8 mouse cellular contexts compared by ENCODE assay signal in the genomic region with DNA sequence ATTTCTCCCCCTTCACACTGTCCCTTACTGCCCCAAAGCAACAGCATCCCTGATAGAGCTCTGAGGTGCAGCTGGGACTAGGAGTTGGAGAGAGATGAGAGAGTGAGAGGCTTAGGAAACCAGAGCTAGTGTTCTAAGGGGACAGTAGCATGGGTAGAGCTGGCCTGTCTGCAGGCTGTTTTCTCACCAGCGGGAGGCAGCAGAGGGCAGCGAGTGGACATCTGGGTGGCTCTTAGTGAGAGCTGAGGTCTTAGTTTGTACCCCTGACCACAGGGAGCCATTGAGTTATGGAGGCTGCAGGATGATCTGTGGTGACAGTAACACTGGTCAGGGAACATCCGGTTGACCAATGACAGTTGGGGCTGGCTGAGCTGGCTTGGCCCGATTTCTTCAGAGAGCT.
A peak's percentile ranks its signal among the peaks of the same experiment; 100 is the strongest.
DNase-seq lines count a peak whose midpoint lies in the region; ATAC-seq and TF ChIP-seq lines count a peak whose summit lies in the region.

No protein-coding gene starts in this region.

- no peaks in the 10 kb centered on the region for H3K9me3 ChIP-seq in limb, embryonic 10.5 days (replicated peaks)
- no peaks in the 10 kb centered on the region for H3K9me3 ChIP-seq in midbrain, embryonic 14.5 days (ENCODE audit: control insufficient read depth, low read length)

- peaks cover 42% of the 10 kb centered on the region for H3K36me3 ChIP-seq in limb, embryonic 10.5 days
- no peaks in the 10 kb centered on the region for H3K36me3 ChIP-seq in midbrain, embryonic 14.5 days (ENCODE audit: control insufficient read depth, insufficient read depth, low read length)
- H3K36me3 ChIP-seq in small intestine, adult 2 months (ENCODE audit: control insufficient read depth, insufficient read depth, low read length): no peaks in the 10 kb centered on the region

- TF ChIP-seq CTCF in cortical plate, adult 2 months (IDR thresholded peaks at IDR 0.05; ENCODE audit: extremely low read depth, insufficient read depth, low read length): peak; percentile 83
- peak; percentile 93 for TF ChIP-seq CTCF in small intestine, adult 2 months (IDR thresholded peaks at IDR 0.05; ENCODE audit: extremely low read depth, insufficient read length, insufficient replicate concordance, low read depth, low read length)

- H3K4me3 ChIP-seq in cortical plate, adult 2 months (ENCODE audit: insufficient read depth, low read length): no peak overlapping the region
- no peak overlapping the region for H3K4me3 ChIP-seq in limb, embryonic 10.5 days
- no peak overlapping the region for H3K4me3 ChIP-seq in midbrain, embryonic 14.5 days (replicated peaks; ENCODE audit: low read depth, low read length)
- no peak overlapping the region for H3K4me3 ChIP-seq in small intestine, adult 2 months (ENCODE audit: low read depth, low read length)

- peak; percentile 90 for DNase-seq in adrenal gland, adult 18-20 months (ENCODE audit: low spot score in 2 of 2)
- DNase-seq in kidney, adult 18-20 months: peak; percentile 89
- DNase-seq in limb, embryonic 10.5 days (ENCODE audit: low spot score): peak; percentile 79
- peak; percentile 82 for DNase-seq in midbrain, embryonic 14.5 days

- ATAC-seq in granulocyte monocyte progenitor cell, adult 5-6 weeks (replicated peaks; ENCODE audit: poor library complexity, severe bottlenecking): peak; percentile 87
- peak; percentile 59; the same call in 1 of the 2 replicates for ATAC-seq in midbrain, embryonic 14.5 days (ENCODE audit: low FRiP score, low TSS enrichment)
- no peak for ATAC-seq in erythroblast, adult 5-6 weeks (replicated peaks; ENCODE audit: low FRiP score, poor library complexity, severe bottlenecking)

- no peak overlapping the region for H3K27ac ChIP-seq in cortical plate, adult 2 months (ENCODE audit: insufficient read depth, low read length)
- H3K27ac ChIP-seq in limb, embryonic 10.5 days: peak overlapping the region; percentile 0; the same call in 1 of the 2 replicates
- no peak overlapping the region for H3K27ac ChIP-seq in midbrain, embryonic 14.5 days (replicated peaks; ENCODE audit: low read depth, low read length)
- no peak overlapping the region for H3K27ac ChIP-seq in small intestine, adult 2 months (ENCODE audit: insufficient read depth, low read depth, low read length)

- H3K9ac ChIP-seq in midbrain, embryonic 14.5 days (replicated peaks; ENCODE audit: low read length): no peak overlapping the region

- peaks cover 3% of the 10 kb centered on the region for H3K4me1 ChIP-seq in cortical plate, adult 2 months (ENCODE audit: control insufficient read depth, insufficient read depth, low read length)
- peaks cover 32% of the 10 kb centered on the region for H3K4me1 ChIP-seq in limb, embryonic 10.5 days
- H3K4me1 ChIP-seq in midbrain, embryonic 14.5 days (ENCODE audit: control insufficient read depth, insufficient read depth, low read length): no peaks in the 10 kb centered on the region
- H3K4me1 ChIP-seq in small intestine, adult 2 months (ENCODE audit: control insufficient read depth, insufficient read depth, insufficient read length, low read length): peaks cover 6% of the 10 kb centered on the region; the same call in 1 of the 2 replicates

- H3K4me2 ChIP-seq in midbrain, embryonic 14.5 days (ENCODE audit: low read length): no peak overlapping the region

- WGBS in limb, embryonic 10.5 days: 32% methylated on average over 4 of the region's 4 CpGs
- 36% methylated on average over 4 of the region's 4 CpGs for WGBS in midbrain, embryonic 14.5 days
- 35% methylated on average over 4 of the region's 4 CpGs for WGBS in small intestine, adult 2 months

- H3K27me3 ChIP-seq in limb, embryonic 10.5 days (ENCODE audit: low read depth, poor library complexity, severe bottlenecking): no peaks in the 10 kb centered on the region
- no peaks in the 10 kb centered on the region for H3K27me3 ChIP-seq in midbrain, embryonic 14.5 days (ENCODE audit: control insufficient read depth, insufficient read depth, low read length)
- H3K27me3 ChIP-seq in small intestine, adult 2 months (ENCODE audit: control insufficient read depth, insufficient read depth, low read length): no peaks in the 10 kb centered on the region

- TF ChIP-seq POLR2A in cortical plate, adult 2 months (IDR thresholded peaks at IDR 0.05; ENCODE audit: extremely low read depth, insufficient read depth, low read length): no peak
- TF ChIP-seq POLR2A in small intestine, adult 2 months (IDR thresholded peaks at IDR 0.05; ENCODE audit: low read depth, low read length): no peak
